Mouse (Mus musculus) natural killer cell, adult 2 months (primary cell): ENCODE results near the gene Agtr1a.

Experiments used
- DNase-seq, 2 experiments: peaks; one replicate each; pipeline ENCODE4 v3.0.0; 2022; ENCODE audit warnings: low spot score in 2 of 2

Gene Agtr1a

DNA sequence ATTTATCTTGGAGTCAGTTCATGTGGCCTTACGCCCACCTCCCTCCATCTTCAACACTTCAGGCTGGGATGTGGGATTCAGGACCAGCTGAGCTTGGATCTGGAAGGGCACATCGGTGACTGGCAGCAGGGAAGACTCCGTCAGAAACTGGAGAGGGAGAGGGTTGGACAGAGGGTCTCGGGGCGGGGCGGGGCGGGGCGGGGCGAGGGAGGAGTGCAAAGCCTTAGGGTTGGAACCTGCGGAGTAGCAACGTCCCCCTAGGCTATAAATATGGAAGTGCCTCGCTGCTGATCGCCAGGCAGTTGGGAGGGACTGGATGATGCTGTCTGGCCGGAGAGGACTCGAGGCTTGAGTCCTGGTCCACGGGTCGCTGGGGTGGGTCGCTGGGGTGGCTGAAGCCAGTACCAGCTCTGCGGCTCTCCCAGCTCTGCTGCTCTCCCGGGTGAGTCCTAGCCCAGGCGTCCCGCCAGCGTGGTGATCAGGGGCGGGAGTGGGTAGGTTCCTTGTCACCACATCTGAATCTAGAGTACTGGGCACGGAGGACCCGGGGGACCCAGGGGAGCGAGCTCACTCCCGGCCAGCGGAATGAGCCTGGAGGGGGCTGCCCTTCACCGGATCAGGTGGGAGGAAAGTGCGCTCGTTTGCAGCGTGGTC is at the start of gene Agtr1a:
Gene Agtr1a, plus strand, starts transcription at position 294 of the 654 bp plus-strand sequence.
- DNase-seq = no peak

- no peak for DNase-seq
Observed at GRCm38 (mm10) chr13:30310221-30310620, 26.0 kb upstream of the Agtr1a start.

- no peak for DNase-seq
Observed at GRCm38 (mm10) chr13:30324669-30325346, 11.4 kb upstream of the Agtr1a start.

- DNase-seq = no peak
Observed at GRCm38 (mm10) chr13:30331061-30331460, 5.2 kb upstream of the Agtr1a start.

DNA sequence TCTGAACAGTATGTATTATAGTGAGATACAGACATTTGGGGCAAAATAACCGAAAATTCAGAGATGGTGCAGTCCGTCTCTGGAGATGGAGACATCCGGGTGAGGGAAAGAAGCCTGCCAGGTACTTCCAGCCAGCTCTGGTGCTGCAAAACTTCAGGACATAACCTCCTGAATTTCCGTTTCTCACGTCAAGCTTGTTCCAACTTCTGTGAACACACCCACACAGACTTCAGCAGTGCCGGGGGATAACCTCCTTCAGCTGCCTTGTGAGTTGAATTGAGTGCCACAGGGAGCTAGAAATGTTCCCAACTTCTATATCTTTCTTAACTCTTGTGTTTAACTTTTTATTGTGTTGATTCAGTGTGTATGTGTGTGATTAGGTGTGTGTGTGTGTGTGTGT is 4.4 kb upstream of the Agtr1a start:
- DNase-seq = no peak

- DNase-seq = no peak
Observed at GRCm38 (mm10) chr13:30332581-30332980, 3.7 kb upstream of the Agtr1a start.

- no peak for DNase-seq
Observed at GRCm38 (mm10) chr13:30334667-30335066, 1.6 kb upstream of the Agtr1a start.

- no peak for DNase-seq
Observed at GRCm38 (mm10) chr13:30336913-30337312, 672 bp downstream of the Agtr1a start.

DNA sequence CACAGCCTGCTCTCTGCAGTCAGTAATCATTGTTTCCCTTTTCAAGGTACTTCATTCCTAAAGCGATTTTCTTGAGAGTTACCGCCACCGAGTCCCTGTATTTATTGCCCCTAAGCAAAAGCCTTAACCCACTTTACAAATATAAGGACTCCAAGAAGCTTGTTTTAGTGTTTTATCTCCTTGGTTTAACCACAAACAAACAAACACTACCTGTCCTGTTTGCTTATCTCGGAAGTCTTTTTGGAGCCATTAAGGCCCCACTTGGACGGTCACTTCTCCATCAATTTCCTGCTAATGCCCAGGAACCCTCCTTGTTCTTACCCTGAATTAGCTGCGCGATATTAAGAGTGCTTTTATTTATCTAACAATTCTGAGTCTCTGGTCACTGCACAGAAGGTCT is 1.4 kb downstream of the Agtr1a start:
- no peak for DNase-seq

GRCm38 (mm10) chr13:30338576-30338975 is 2.3 kb downstream of the Agtr1a start:
- no peak for DNase-seq

DNA sequence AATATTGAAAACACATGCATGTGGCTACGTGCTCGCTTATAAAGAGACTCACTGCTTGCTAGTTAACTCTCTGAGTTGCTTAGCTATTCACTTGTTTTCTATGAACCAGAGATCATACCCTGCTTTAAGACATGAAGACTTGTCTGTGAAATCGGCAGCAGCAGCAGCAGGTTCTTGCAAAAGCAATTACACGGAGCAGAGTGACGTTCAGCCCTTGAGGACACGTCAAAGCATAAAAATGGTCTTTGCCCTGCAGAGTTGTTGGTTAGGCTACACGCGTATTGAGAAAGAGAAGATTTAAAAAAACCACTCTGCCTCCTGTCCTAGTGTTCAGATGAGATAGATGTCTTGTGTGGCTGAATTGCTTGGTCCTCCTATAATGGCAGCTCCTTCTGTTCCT is 3.7 kb downstream of the Agtr1a start:
- no peak for DNase-seq

DNA sequence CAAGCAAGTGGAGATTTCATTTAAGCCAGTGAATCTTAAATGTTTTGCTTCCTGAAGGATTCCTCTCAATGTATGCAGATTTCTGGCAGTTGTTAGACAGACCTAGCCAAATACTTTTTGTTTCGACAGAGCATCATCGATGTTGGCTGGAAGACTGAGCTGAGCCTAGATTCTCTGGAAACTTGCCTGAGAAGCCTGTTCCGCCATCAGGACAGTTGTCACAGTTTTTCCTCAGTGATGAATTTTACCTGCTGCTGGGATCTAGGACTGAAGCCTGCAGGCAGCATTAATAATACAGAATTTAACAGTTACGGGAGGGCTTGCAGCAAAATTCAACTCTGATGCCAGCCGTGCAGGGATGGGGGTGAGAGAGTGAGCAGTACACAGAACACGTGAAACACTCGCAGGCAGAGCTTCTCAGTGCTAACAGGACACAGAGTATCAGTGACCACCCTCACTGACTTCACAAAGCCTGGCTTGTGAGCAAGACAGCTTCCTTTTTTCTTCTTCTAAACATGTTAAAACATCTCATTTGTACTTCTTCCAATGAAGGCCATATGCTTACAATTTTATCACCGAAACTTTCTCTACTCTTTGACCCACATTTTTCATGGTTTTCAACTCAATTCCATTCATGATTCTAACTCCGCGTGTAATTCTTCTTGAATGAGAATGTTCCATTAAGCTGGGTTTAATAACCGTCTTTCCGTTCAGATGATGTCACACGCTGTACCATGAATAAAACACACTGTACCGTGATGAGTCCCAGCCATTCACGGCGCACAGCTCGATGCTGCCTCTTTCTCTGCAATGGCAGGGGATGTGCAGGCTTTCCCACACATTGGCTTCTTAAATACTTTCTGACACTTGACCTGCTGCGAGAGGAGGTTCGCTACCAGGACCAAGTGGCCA is 6.0 kb downstream of the Agtr1a start:
- no peak for DNase-seq

- no peak for DNase-seq
Observed at GRCm38 (mm10) chr13:30345427-30345913, 9.2 kb downstream of the Agtr1a start.

DNA sequence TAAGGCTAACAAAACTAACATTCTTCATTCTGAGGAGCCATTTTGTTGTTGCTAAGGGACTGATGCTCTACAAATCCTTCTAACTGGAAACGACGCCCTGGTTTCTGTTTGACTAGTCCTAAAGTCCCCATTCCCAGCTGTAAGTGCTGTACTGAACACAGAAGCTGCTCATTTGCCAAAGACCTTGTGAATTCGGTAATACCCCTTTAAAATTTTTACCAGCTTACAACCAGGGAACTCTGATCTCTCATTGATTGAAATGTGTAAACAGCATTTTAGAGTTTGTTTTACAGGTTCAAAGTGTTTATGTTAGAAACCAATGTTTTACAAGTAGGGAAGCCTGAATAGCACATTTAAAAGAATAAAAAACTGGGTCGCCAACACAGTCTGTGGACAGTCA is 10.6 kb downstream of the Agtr1a start:
- DNase-seq = no peak

DNA sequence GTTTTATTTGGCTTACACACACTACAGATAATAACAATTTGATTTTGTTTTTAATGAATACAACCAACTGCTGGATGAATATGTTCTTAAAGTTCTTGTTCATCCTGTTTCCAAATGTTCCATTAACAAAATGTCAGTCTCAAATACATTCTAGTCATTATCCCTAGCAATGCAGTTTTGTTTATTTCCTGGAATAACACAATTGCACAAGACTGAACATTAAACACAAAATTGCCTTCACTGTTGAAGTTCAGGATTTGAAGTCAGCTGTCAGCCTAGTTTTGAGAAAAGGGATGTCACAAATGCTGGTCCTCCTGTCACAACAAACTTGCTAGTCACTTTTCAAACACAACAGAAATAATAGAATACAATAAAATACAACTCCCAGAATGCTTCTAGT is 12.1 kb downstream of the Agtr1a start:
- DNase-seq = no peak

DNA sequence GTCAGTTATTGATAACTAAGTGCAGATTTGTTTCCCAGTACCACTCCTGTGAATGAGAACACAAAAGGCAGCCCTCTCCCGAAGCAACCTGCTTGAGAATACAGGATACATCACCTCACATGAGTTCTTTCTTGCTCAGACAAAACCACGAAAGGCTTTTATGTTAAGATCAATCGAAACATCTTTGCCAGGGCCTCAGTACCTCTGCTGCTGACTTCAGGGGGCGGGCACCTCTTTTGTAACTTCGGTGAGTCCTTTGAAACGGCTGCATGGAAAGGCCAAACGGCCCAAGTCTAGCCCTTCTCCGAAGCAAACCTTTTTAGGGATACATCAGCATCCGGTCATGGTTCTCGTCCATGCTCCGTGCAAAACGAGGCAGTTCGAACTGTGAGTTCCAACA is 15.7 kb downstream of the Agtr1a start:
- no peak for DNase-seq

GRCm38 (mm10) chr13:30354991-30355580 is 18.8 kb downstream of the Agtr1a start:
- DNase-seq = no peak

- DNase-seq = no peak
Observed at GRCm38 (mm10) chr13:30355979-30356378, 19.7 kb downstream of the Agtr1a start.

DNA sequence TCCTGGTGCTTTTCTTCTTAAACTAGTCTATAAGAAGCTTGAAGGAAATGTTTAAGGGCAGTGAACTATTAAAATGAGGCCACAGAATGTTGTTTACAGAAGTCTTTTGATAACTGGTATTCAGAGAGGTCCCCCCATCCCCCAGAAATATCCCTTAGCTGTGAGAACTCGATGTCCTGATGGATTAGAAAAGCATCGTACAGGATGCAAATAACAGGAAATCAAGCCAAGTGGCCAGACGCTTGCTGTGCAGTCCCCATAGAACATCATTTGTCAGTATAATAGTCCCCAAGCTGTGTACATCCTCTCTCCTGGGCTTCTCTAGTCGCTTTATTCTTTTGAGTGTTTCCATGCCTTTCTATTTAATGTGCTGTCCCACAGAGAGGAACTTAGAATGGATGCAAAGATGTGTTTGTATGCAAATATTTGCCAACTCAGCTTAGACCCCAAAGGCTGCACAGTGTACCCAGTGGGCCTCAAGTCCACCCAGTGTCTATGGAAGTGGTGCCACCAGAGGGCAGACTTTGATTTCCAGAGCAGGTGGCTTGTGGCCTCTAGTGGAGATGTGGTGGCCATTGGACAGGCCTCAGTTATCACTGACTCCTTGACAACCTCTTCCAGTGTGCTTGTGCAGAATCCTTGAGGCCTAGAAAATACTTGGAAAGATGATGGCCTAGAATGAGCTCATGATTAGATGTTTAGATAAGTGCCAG is 22.4 kb downstream of the Agtr1a start:
- no peak for DNase-seq

DNA sequence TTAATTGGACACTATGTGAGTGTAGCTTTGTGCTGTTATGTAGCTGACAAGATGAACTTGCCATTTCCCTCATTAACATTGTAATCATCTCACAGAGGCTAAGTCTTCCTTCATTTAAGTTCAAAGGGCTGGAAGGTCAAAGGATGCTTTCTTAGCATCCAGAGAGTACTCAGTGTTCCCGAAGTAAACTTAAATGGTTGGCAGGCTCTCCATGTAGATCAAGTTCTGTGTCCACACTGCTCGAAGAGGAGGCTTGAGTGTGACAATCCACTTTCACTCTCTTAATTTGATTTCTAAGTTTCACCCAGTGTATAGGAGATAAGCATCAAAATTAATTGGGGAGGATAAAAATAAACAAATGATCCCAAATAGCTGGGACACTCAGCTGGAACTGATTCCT is 23.6 kb downstream of the Agtr1a start:
- no peak for DNase-seq

DNA sequence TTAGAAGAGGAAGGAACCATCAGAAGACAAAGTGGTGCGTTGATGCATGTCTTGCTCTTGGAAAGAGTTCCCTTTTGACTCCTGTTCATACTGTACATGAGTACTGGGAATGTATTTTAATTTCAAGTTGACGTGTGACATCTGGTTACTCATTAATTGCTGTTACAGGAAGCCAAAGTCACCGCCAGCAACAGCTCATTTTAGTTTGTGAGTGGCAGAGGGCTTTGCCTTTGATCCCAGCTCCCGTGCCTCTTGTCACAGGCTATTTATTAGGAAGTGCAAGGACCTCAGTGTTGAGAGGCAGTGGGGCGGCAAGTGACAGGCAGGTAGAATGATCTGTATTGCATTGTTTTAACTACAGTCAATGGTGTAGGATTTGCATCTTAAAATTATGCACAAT is 24.8 kb downstream of the Agtr1a start:
- no peak for DNase-seq
